Mouse (Mus musculus): Measurements from ENCODE around the gene Heatr5a.
A peak's percentile ranks its signal among the peaks of the same experiment; 100 is the strongest.

DNA sequence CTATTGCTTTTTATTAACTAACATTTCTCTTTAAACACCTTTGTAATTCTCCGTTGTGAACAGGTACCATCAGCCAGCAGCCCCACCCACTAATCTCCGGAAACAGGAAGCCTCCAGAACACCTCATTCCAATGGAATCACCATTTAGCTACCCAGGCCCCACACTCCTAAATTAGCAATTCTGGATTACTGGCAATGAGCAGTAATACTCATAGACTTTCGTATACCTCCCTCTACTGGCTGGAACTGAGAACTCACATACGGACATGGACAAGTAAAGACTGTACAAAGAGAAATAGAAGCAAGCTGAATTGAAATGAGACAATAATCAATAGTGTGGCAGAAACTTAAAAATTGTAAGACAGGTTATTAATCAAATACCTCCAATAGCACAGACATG, 30.4 kb upstream of the Heatr5a start:
- no peak for TF ChIP-seq POLR2A (IDR thresholded peaks at IDR 0.05; ENCODE audit: insufficient read depth, low read depth, low read length)
- TF ChIP-seq CTCF (IDR thresholded peaks at IDR 0.05) = peak; percentile 91
